Mouse (Mus musculus) adrenal gland, postnatal 10 days (tissue): ENCODE results near the gene Celsr1. TPM values are rescaled to one million over a fixed set of nuclear protein-coding genes. Genes with fewer than 3 reads are reported as not detected.

ENCODE experiments used
- DNase-seq: peaks from one replicate; pipeline ENCODE4 v3.0.0; 2021; ENCODE audit warnings: mixed read lengths
- long read RNA-seq, 2 experiments: library from polyadenylated mRNA; stranded (forward); transcript quantifications; one replicate each; pipeline ENCODE4 v2.0.0; 2021
- total RNA-seq, 2 experiments: library from RNA; stranded (reverse); gene quantifications; 2 replicates each; pipeline ENCODE4 v1.2.3; 2021

The Celsr1 gene
- 1 to 10 TPM; 4.4 to 6.5 TPM for total RNA-seq
- long read RNA-seq, experiment 1, partial matches to known transcripts, result 1 of 5 reads
- long read RNA-seq, experiment 1, other reads (novel, unspliced or antisense), result 4 of 5 reads
- long read RNA-seq, experiment 2, partial matches to known transcripts, result 1 of 2 reads
- long read RNA-seq, experiment 2, other reads (novel, unspliced or antisense), result 1 of 2 reads

GRCm38 (mm10) chr15:86033191-86033841 is at the start of gene Celsr1:
TSS of gene Celsr1 (minus strand) at chr15:86033777.
- DNase-seq, result peak; percentile 46

DNA sequence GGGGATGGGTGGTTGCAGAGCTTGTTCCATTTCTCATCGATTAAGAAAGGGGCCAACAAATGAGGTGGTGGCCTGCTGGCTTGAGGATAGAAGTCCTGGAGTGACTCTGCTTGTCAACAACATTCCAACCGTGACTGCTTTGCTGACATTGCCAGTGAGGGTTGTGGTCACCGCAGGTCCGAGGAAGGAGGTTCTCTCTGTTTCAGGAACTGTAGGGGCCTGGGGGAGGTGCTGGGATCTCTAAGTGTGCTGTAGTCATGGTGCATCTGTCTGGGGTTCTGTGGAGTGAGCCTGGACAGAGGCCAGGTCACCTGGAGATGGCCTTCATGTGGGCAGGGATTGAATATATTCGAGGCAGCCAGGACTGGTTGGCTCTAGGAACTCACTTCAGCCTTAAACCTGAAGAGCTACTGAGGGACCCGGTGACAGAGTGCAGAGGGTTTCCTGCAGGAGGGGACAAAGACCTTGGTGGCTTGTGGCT is 49.7 kb upstream of the Celsr1 start:
- DNase-seq, result no peak

DNA sequence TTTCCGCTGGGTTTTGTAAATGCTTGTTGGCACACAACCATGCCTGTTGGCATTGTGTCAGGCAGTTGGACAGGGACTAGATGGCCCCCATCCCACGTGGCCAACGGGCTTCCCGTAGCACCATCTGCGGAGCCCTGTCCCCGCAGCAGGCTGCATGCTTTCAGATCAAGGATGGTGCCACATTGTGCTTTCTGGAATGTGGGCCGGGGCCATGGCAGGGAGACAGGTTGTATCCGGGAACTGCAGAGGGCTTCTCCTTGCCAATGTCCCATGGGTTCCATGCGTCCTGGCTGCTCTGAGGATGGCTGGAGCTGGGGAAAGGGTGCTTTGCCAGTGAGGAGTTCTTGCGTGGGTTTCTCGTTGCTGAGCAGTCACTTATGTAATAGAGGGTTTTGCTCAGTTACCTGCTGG is 49.0 kb upstream of the Celsr1 start:
- no peak for DNase-seq

- DNase-seq, result no peak
Observed at GRCm38 (mm10) chr15:86081654-86082053, 48.1 kb upstream of the Celsr1 start.

DNA sequence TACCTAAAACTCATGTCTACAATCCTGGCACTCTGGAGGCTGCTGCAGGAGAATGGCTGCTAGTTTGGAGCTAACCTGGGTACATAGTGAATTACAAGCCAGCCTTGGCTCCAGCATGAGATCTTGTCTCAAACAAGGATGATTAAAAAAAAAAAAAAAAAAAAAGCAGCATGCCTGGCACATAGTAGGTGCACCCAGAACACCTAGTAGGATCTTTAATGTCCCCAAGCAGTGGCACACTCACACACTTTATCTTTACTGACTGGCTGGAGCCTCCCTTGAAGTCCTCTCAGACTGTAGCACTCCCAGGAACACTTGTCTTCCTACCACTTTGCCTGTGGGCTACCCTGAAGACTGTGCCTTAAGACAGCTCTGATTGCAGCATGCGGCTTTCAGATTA is 46.8 kb upstream of the Celsr1 start:
- no peak for DNase-seq

GRCm38 (mm10) chr15:86079876-86080275 is 46.3 kb upstream of the Celsr1 start:
- no peak for DNase-seq

DNA sequence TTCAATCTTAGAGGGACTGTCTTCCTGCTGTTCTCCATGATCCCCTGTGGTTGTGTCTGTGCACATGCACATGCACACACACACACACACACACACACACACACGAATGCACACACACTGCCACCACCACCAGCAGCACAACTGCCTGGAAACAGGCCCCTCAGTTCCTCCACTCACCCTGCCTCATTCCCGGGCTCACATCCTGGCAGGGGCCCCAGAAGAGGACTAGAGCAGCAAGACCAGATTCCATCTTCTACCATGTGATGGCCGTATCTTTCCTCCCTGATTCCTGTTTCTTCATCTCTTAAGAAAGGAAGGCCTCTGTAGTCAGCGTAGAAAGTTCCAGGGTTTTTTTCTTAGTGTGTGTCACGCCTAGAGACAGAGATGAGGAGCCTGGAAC is 45.9 kb upstream of the Celsr1 start:
- no peak for DNase-seq

DNA sequence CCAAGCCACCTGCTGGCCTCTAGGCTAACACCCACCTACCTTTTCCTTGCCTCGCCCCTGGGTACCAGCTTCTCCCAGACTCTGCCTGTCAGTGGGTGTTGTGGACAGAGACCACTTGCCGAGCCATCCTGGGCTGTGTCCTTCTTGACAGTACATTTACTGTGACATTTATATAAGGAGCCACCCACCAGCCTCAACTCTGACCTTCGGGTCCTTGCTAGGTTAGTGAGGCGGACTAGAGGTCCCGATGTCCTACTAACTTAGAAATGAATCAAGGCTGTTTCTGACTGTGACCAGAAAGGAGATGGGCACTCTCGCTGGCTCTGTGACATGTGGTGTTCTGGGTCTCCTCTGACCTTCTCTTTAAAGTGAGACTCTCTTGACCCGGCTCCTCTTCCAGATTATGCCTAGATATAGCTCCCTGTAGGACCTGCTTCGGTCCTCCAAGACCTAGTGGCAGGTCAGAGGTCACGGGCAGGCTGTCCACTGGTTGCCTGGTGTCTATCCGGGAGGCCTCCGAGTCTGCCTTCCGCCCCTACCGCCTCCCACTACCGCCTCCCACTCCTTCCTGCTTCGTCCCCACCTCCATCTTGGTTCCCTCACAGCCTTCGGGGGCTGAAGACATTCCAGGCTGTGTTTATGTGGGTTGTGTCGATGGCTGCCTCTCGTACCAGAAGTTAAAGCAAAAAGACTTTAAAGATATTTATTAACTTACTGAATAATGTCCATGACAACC is 45.1 kb upstream of the Celsr1 start:
- no peak for DNase-seq

GRCm38 (mm10) chr15:86077934-86078333 is 44.4 kb upstream of the Celsr1 start:
- DNase-seq, result no peak

- no peak for DNase-seq
Observed at GRCm38 (mm10) chr15:86076378-86076777, 42.8 kb upstream of the Celsr1 start.

- DNase-seq, result no peak
Observed at GRCm38 (mm10) chr15:86076048-86076315, 42.4 kb upstream of the Celsr1 start.

- DNase-seq, result no peak
Observed at GRCm38 (mm10) chr15:86075305-86076047, 41.9 kb upstream of the Celsr1 start.

DNA sequence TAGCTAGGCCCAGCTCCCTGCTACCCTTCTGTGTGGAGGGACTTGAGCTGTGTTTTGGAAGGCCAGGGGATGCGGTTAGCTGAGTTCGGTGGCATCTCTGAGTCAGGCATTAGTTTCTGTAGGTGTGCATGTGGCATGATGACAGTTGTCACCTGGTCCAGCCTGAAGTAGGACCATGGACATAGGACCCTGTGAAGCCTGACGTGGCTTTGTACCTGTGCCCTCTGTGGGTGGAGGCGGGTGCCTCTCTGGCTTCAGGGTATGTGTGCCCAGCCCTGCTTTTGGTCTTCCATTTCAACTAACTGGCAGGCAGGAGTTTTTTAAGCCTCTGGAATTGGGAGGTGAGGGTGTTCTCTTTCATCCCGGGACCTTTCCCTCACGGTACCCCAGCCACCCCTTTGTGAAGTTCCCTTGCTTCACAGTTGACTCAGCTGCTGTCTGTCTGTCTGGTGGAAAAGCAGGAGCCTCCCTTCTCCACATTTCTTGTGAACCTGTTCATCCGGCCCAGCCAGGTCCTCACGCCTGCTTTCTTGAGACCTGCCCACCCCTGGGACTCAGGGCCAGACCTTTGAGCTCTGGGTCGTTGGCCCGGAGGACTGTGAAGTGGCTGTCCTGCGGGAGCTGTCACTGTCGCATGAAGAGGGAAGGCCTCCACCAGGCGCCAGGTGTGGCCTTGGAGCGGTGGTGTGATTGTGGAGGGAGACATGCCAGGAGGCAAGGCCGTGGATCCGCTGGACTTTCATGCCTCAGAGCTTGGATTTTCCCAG is 40.8 kb upstream of the Celsr1 start:
- DNase-seq, result peak; percentile 53

DNA sequence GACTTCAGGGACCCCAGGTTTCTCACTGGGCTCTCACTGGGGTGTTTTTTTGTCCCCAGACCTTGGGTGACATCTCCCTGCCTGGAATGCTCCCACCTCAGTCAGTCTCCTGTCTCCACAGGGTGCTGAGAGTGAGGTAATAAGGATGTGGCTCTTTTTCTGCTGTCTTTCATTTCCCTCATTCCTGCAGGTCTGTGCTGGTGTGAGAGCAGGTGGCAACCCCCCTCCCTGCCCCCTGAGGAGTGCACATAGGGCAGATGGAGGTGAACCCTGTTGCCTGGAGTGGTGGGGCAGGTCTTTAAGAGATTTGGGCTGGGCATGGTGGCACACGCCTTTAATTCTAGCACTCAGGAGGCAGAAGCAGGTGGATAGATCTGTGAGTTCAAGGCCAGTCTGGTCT is 37.6 kb upstream of the Celsr1 start:
- DNase-seq, result no peak

DNA sequence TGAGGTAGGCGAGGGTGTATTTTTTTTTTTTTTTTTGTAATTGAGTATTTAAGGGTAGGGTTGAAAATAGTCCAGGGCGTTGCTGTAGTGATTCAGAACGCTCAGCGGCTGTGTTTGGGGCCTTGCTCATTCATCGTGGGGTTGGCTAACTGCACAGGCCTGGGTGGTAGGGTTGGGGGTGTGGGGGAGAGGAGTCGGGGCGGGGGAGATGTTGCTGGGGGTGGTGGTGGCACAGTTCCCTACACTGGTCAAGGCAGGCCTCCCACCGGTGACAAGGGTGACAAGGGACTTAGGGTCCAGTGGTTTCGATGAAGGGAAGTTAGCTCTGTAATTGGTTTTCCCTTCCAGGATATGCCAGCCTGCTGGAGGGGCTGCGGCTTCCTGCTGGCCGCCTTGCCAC is 36.8 kb upstream of the Celsr1 start:
- no peak for DNase-seq

- DNase-seq, result no peak
Observed at GRCm38 (mm10) chr15:86069011-86069791, 35.6 kb upstream of the Celsr1 start.

DNA sequence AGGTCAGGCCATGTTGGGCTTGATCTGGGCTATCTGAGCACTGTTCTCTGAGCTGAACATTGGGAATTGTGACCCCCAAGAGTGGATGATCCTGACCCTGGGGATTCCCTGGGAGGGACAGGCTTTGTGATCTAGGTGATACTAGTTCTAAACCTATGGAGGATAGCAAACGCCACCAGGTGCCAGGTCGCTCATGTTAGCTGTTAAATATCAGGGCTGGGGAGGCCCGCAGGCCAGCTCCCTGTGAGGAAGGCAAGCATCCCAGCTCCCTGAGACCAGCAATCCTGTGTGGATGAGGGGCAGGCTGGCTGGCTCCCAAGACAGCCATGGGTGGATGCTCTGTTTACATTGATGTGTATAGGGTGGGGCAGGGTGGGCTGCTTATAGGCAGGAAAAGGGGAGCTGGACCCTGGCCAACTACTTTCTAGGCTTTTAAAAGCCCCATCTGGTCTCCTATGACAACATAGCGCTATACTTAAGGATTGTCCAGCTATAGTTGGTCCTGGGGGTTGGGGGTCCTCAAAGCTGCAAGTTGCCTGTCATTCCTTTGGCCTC is 34.4 kb upstream of the Celsr1 start:
- no peak for DNase-seq

DNA sequence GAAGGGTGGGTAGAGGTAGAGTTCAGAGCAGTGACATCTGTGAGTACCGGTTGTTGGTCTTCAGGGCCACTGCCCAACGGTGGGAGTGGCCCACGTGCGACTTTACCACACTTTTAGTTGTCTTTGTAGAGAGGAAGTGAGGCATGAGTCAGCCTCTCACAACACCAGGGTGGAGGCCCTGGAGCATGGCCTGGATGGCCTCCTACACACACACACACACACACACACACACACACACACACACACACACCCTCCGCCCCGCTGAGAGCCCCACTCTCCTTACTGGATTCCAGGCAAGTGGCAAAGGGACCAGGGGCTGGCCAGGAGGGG is 34.0 kb upstream of the Celsr1 start:
- no peak for DNase-seq

DNA sequence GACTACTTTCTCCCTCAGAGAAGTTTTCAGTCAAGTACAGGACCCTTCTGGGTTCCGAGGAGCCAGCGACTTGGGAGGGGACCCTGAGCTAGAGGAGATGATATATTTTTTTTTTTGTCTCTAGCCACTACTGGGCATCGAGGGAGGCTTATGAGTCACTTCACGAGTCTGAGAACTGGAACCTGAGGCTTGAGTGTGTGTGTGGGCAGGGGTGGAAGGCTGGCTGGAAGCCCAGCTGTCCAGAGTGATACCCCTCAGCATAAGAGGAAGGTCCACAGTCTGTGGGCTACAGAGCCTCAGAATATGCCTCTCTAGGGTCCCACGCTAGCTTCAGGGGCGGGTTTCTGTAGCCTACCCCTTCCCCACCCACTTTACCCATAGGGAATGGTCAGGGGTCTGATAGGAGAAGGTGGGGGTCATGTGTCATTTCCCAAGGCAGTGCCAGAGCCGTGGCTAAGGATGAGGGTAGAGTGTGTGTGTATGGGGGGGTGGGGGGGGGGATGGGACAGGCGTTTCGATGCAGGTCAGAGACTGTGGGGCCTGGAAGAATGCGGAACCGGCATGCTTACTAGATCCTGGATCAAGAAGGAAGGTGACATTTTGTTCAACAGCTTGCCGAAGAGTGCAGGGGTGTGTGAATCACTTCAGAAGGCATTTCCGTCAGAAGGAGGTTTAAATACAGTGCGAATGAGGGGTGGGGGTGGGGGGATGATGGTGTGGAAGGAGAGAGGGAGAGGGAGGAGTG is 33.4 kb upstream of the Celsr1 start:
- DNase-seq, result no peak

GRCm38 (mm10) chr15:86065367-86065766 is 31.8 kb upstream of the Celsr1 start:
- DNase-seq, result no peak

GRCm38 (mm10) chr15:86064850-86065229 is 31.3 kb upstream of the Celsr1 start:
- DNase-seq, result no peak
